ENCODE assay signal across 8 mouse cellular contexts in genomic region chr11:82386970-82387540, GRCm38 (mm10). TPM values are rescaled to one million over a fixed set of nuclear protein-coding genes. Genes with fewer than 3 reads are reported as not detected.
DNase-seq lines count a peak whose midpoint lies in the region; ATAC-seq and TF ChIP-seq lines count a peak whose summit lies in the region.

No protein-coding gene starts in this region.

- peak overlapping the region; percentile 98 for H3K4me2 ChIP-seq in embryonic facial prominence, embryonic 15.5 days (replicated peaks)
- H3K4me2 ChIP-seq in hindbrain, embryonic 11.5 days (replicated peaks; ENCODE audit: low read depth, low read length) = peak overlapping the region; percentile 71

- no peak overlapping the region for H3K27ac ChIP-seq in ES-E14 (ENCODE audit: insufficient read depth, low read depth, low read length, poor library complexity, severe bottlenecking)
- H3K27ac ChIP-seq in bone marrow, adult 2 months (ENCODE audit: control insufficient read depth, insufficient read depth, low read depth, low read length, poor library complexity) = no peak overlapping the region; the same call in 1 of the 2 replicates
- no peak overlapping the region for H3K27ac ChIP-seq in embryonic facial prominence, embryonic 15.5 days (replicated peaks)
- H3K27ac ChIP-seq in hindbrain, embryonic 11.5 days (ENCODE audit: low read depth, low read length) = no peak overlapping the region

- ATAC-seq in embryonic facial prominence, embryonic 15.5 days (ENCODE audit: insufficient number of reproducible peaks, low FRiP score, low TSS enrichment, low read depth) = peak; percentile 67; the same call in 1 of the 2 replicates
- ATAC-seq in hindbrain, embryonic 11.5 days (ENCODE audit: low FRiP score) = peak; percentile 67

- no peaks in the 10 kb centered on the region for H3K36me3 ChIP-seq in ES-E14 (ENCODE audit: control insufficient read depth, insufficient read depth, low read length, poor library complexity, severe bottlenecking)
- no peaks in the 10 kb centered on the region for H3K36me3 ChIP-seq in embryonic facial prominence, embryonic 15.5 days
- no peaks in the 10 kb centered on the region for H3K36me3 ChIP-seq in hindbrain, embryonic 11.5 days (ENCODE audit: control insufficient read depth, insufficient read depth, low read length)

- H3K4me1 ChIP-seq in ES-E14 (ENCODE audit: control insufficient read depth in 2 of 2, insufficient read depth in 2 of 2, low read length in 2 of 2, poor library complexity in 1 of 2) = peaks cover 0 to 5% of the 10 kb centered on the region in 2 experiments; a peak in 2 of 4 replicates
- H3K4me1 ChIP-seq in bone marrow, adult 2 months (ENCODE audit: control insufficient read depth, insufficient read depth, low read length) = no peaks in the 10 kb centered on the region
- H3K4me1 ChIP-seq in embryonic facial prominence, embryonic 15.5 days = peaks cover 31% of the 10 kb centered on the region
- peaks cover 6% of the 10 kb centered on the region for H3K4me1 ChIP-seq in hindbrain, embryonic 11.5 days (replicated peaks; ENCODE audit: control insufficient read depth, insufficient read depth, low read length)

- TF ChIP-seq POLR2A in bone marrow, adult 2 months (IDR thresholded peaks at IDR 0.05; ENCODE audit: borderline replicate concordance, control insufficient read depth, low read depth, low read length) = no peak

- peak overlapping the region; percentile 13; the same call in 1 of the 2 replicates for H3K9ac ChIP-seq in ES-E14 (ENCODE audit: insufficient read depth, low read depth, low read length, poor library complexity, severe bottlenecking)
- no peak overlapping the region for H3K9ac ChIP-seq in embryonic facial prominence, embryonic 15.5 days
- H3K9ac ChIP-seq in hindbrain, embryonic 11.5 days (ENCODE audit: low read depth, low read length) = peak overlapping the region; percentile 56

- peaks cover 92% of the 10 kb centered on the region for H3K27me3 ChIP-seq in embryonic facial prominence, embryonic 15.5 days
- peaks cover 45% of the 10 kb centered on the region for H3K27me3 ChIP-seq in hindbrain, embryonic 11.5 days (ENCODE audit: control insufficient read depth, insufficient read depth, low read length)

- peak overlapping the region; percentile 53 to 54 for H3K4me3 ChIP-seq in ES-E14 (ENCODE audit: insufficient read depth in 1 of 2, low read depth in 1 of 2, low read length in 2 of 2, poor library complexity in 1 of 2, severe bottlenecking in 1 of 2)
- peak overlapping the region; percentile 28 for H3K4me3 ChIP-seq in bone marrow, adult 2 months (replicated peaks; ENCODE audit: control insufficient read depth, low read depth, low read length)
- peak overlapping the region; percentile 55 for H3K4me3 ChIP-seq in embryonic facial prominence, embryonic 15.5 days (replicated peaks)
- peak overlapping the region; percentile 60 for H3K4me3 ChIP-seq in hindbrain, embryonic 11.5 days (ENCODE audit: low read depth, low read length)

- DNase-seq in ES-E14 (ENCODE audit: low read depth, low spot score) = peak; percentile 22
- DNase-seq in hindbrain, embryonic 11.5 days (ENCODE audit: low spot score) = peak; percentile 80
- DNase-seq in left cerebral cortex, adult 9 months (ENCODE audit: low spot score in 2 of 2) = peak; percentile 25 to 75
- peak; percentile 80 for DNase-seq in neural tube, embryonic 10.5 days (ENCODE audit: extremely low spot score, low spot score)
- no peak for DNase-seq in natural killer cell, adult 2 months (ENCODE audit: low spot score in 2 of 2)
- DNase-seq in urinary bladder, postnatal 36 days (ENCODE audit: low spot score in 2 of 2) = no peak

- in situ Hi-C loops in ES-E14 (cut with MboI; ENCODE audit: low sequenced_read_pairs in 2 of 2, unreplicated experiment in 2 of 2) = no loop called here

- no peak for TF ChIP-seq CTCF in bone marrow, adult 2 months (IDR thresholded peaks at IDR 0.05; ENCODE audit: control insufficient read depth, insufficient read depth, low read length)

- WGBS in bone marrow, adult 2 months = 3% methylated on average over 50 of the region's 51 CpGs
- whole genome bisulfite sequencing in embryonic facial prominence, embryonic 15.5 days = under 1% methylated on average over 51 of the region's 51 CpGs
- WGBS in hindbrain, embryonic 11.5 days = under 1% methylated on average over 47 of the region's 51 CpGs

- H3K9me3 ChIP-seq in ES-E14 (ENCODE audit: control insufficient read depth, insufficient read depth, low read depth, low read length) = no peaks in the 10 kb centered on the region
- no peaks in the 10 kb centered on the region for H3K9me3 ChIP-seq in embryonic facial prominence, embryonic 15.5 days (replicated peaks)
- H3K9me3 ChIP-seq in hindbrain, embryonic 11.5 days (ENCODE audit: control insufficient read depth, low read length) = no peaks in the 10 kb centered on the region

TF ChIP-seq in ES-E14, 5 proteins besides CTCF, POLR2A, EP300 and RAD21:
- TF ChIP-seq ZC3H11A (IDR thresholded peaks at IDR 0.05; ENCODE audit: borderline replicate concordance, low read depth, low read length) = no peak
- TF ChIP-seq CHD2 (IDR thresholded peaks at IDR 0.05; ENCODE audit: low read depth, low read length) = no peak
- TF ChIP-seq HCFC1 (IDR thresholded peaks at IDR 0.05; ENCODE audit: borderline replicate concordance, insufficient read depth, low read length) = no peak
- TF ChIP-seq MAFK (IDR thresholded peaks at IDR 0.05; ENCODE audit: insufficient read depth, low read depth, low read length) = no peak
- no peak for TF ChIP-seq ZNF384 (IDR thresholded peaks at IDR 0.05; ENCODE audit: low read depth, low read length)

RNA-seq across cellular contexts. Expression of gene Tmem132e, which starts 1.6 kb away (rescaled TPM):
- 0.16 and 0.40 TPM in 2 replicates for total RNA-seq in ES-E14 (2012; rRNA removed)
- polyA plus RNA-seq in bone marrow, adult 2 months (2011; ENCODE audit: insufficient read depth, insufficient read length, low replicate concordance, missing spikeins) = 1.3 and 3.0 TPM in 2 replicates
- polyA plus RNA-seq in embryonic facial prominence, embryonic 15.5 days (2015; fragmentation: Nextera tagmentation; extraction: Ambion mirVana) = 0.44 and 1.0 TPM in 2 replicates
- 1.5 and 1.8 TPM in 2 replicates for polyA plus RNA-seq in hindbrain, embryonic 11.5 days (2014; fragmentation: Nextera tagmentation; extraction: Ambion mirVana)

Comparison
In these comparisons a context has a peak if more than half of its experiments do, and no peak if none do; other contexts are left out.
1. DNase-seq: peak in ES-E14 (single experiment), hindbrain, embryonic 11.5 days (single experiment), left cerebral cortex, adult 9 months (2 of 2) and neural tube, embryonic 10.5 days (single experiment); none in natural killer cell, adult 2 months (0 of 2) and urinary bladder, postnatal 36 days (0 of 2).
2. Peak in every context shown above with its lines, with median percentiles within 50 percentile points of each other: H3K4me3 ChIP-seq.